Mouse (Mus musculus): ENCODE measurements around the gene Lpin1. TPM values are rescaled to one million over a fixed set of nuclear protein-coding genes. Genes with fewer than 3 reads are reported as not detected.

Gene Lpin1
- polyA plus RNA-seq, 1 experiment from 2014 or later, result 8.0 TPM

- H3K27ac ChIP-seq, result 0 out of 2 replicates have a peak overlapping the region, but pooled peaks have one; percentile 20
- H3K4me1 ChIP-seq, result peaks cover 6% of the 10 kb centered on the region; the same call in 1 of the 2 replicates
- 36% methylated on average over 5 of the region's 5 CpGs for WGBS
- H3K9ac ChIP-seq, result no peak overlapping the region
- H3K4me3 ChIP-seq, result no peak overlapping the region
- ATAC-seq (ENCODE audit: insufficient number of reproducible peaks, insufficient read depth, low FRiP score, low TSS enrichment), result no peak
- no peak overlapping the region for H3K4me2 ChIP-seq (replicated peaks)
- H3K9me3 ChIP-seq, result no peaks in the 10 kb centered on the region
- no peaks in the 10 kb centered on the region for H3K27me3 ChIP-seq
- H3K36me3 ChIP-seq, result peaks cover 23% of the 10 kb centered on the region
These were observed 70.7 kb downstream of the Lpin1 start for GRCm38 (mm10) chr12:16539965-16540661.

GRCm38 (mm10) chr12:16533331-16533828 lies 77.4 kb downstream of the Lpin1 start:
- H3K4me3 ChIP-seq, result no peak overlapping the region
- WGBS, result 20% methylated on average over 4 of the region's 4 CpGs
- H3K36me3 ChIP-seq, result peaks cover 10% of the 10 kb centered on the region; the same call in 1 of the 2 replicates
- H3K27me3 ChIP-seq, result no peaks in the 10 kb centered on the region
- peak; percentile 42; the same call in 1 of the 2 replicates for ATAC-seq (ENCODE audit: insufficient number of reproducible peaks, insufficient read depth, low FRiP score, low TSS enrichment)
- H3K9me3 ChIP-seq, result no peaks in the 10 kb centered on the region
- no peak overlapping the region for H3K9ac ChIP-seq
- peaks cover 7% of the 10 kb centered on the region for H3K4me1 ChIP-seq
- H3K4me2 ChIP-seq (replicated peaks), result no peak overlapping the region
- no peak overlapping the region for H3K27ac ChIP-seq

- Histone ChIP-seq H3K27me3 (no peaks in the 10 kb centered on the region), H3K9me3 (no peaks in the 10 kb centered on the region), H3K4me2 (replicated peaks) (no peak overlapping the region), H3K4me3 (no peak overlapping the region), H3K9ac (no peak overlapping the region), H3K4me1 (peaks cover 7% of the 10 kb centered on the region), H3K36me3 (peaks cover 4% of the 10 kb centered on the region; the same call in 1 of the 2 replicates), H3K27ac (no peak overlapping the region; the same call in 1 of the 2 replicates)
- 42% methylated on average over 7 of the region's 7 CpGs for WGBS
- peak; percentile 68; the same call in 1 of the 2 replicates for ATAC-seq (ENCODE audit: insufficient number of reproducible peaks, insufficient read depth, low FRiP score, low TSS enrichment)
These were observed 77.9 kb downstream of the Lpin1 start for GRCm38 (mm10) chr12:16532860-16533230.

- no peak overlapping the region for H3K4me2 ChIP-seq (replicated peaks)
- no peak overlapping the region for H3K9ac ChIP-seq
- no peak overlapping the region; the same call in 1 of the 2 replicates for H3K27ac ChIP-seq
- no peaks in the 10 kb centered on the region for H3K36me3 ChIP-seq
- 68% methylated on average over 15 of the region's 15 CpGs for WGBS
- no peaks in the 10 kb centered on the region for H3K9me3 ChIP-seq
- 0 out of 2 replicates have a peak, but pooled peaks have one; percentile 3 for ATAC-seq (ENCODE audit: insufficient number of reproducible peaks, insufficient read depth, low FRiP score, low TSS enrichment)
- H3K4me1 ChIP-seq, result peaks cover 7% of the 10 kb centered on the region
- H3K4me3 ChIP-seq, result no peak overlapping the region
- no peaks in the 10 kb centered on the region for H3K27me3 ChIP-seq
These were observed 78.6 kb downstream of the Lpin1 start for GRCm38 (mm10) chr12:16531956-16532859.

GRCm38 (mm10) chr12:16528650-16529049 lies 82.1 kb downstream of the Lpin1 start:
- ATAC-seq (ENCODE audit: insufficient number of reproducible peaks, insufficient read depth, low FRiP score, low TSS enrichment), result no peak
- H3K4me3 ChIP-seq, result no peak overlapping the region
- 79% methylated on average over 7 of the region's 7 CpGs for WGBS
- no peak overlapping the region for H3K27ac ChIP-seq
- no peaks in the 10 kb centered on the region for H3K36me3 ChIP-seq
- peaks cover 7% of the 10 kb centered on the region for H3K4me1 ChIP-seq
- no peak overlapping the region for H3K9ac ChIP-seq
- peaks cover 7% of the 10 kb centered on the region; the same call in 1 of the 2 replicates for H3K9me3 ChIP-seq
- H3K27me3 ChIP-seq, result no peaks in the 10 kb centered on the region
- no peak overlapping the region for H3K4me2 ChIP-seq (replicated peaks)

- Histone ChIP-seq H3K4me3 (no peak overlapping the region), H3K9me3 (peaks cover 7% of the 10 kb centered on the region; the same call in 1 of the 2 replicates), H3K4me2 (replicated peaks) (no peak overlapping the region), H3K27ac (no peak overlapping the region), H3K4me1 (peaks cover 4% of the 10 kb centered on the region), H3K27me3 (no peaks in the 10 kb centered on the region), H3K36me3 (no peaks in the 10 kb centered on the region), H3K9ac (no peak overlapping the region)
- WGBS, result 80% methylated on average over 3 of the region's 3 CpGs
- ATAC-seq (ENCODE audit: insufficient number of reproducible peaks, insufficient read depth, low FRiP score, low TSS enrichment), result no peak
These were observed 82.8 kb downstream of the Lpin1 start for GRCm38 (mm10) chr12:16527941-16528340.

- WGBS, result 74% methylated on average over 5 of the region's 5 CpGs
- no peaks in the 10 kb centered on the region for H3K4me1 ChIP-seq
- H3K9me3 ChIP-seq, result peaks cover 7% of the 10 kb centered on the region; the same call in 1 of the 2 replicates
- ATAC-seq (ENCODE audit: insufficient number of reproducible peaks, insufficient read depth, low FRiP score, low TSS enrichment), result no peak
- no peak overlapping the region for H3K9ac ChIP-seq
- H3K27me3 ChIP-seq, result no peaks in the 10 kb centered on the region
- no peak overlapping the region for H3K27ac ChIP-seq
- H3K36me3 ChIP-seq, result no peaks in the 10 kb centered on the region
- H3K4me2 ChIP-seq (replicated peaks), result no peak overlapping the region
- H3K4me3 ChIP-seq, result no peak overlapping the region
These were observed 83.9 kb downstream of the Lpin1 start for GRCm38 (mm10) chr12:16526862-16527261.

- ATAC-seq (ENCODE audit: insufficient number of reproducible peaks, insufficient read depth, low FRiP score, low TSS enrichment), result no peak
- WGBS, result 84% methylated on average over 2 of the region's 2 CpGs
- Histone ChIP-seq H3K4me3 (no peak overlapping the region), H3K4me2 (replicated peaks) (no peak overlapping the region), H3K36me3 (no peaks in the 10 kb centered on the region), H3K9ac (no peak overlapping the region), H3K4me1 (no peaks in the 10 kb centered on the region), H3K27ac (no peak overlapping the region), H3K9me3 (peaks cover 7% of the 10 kb centered on the region; the same call in 1 of the 2 replicates), H3K27me3 (no peaks in the 10 kb centered on the region)
These were observed 84.6 kb downstream of the Lpin1 start for GRCm38 (mm10) chr12:16526134-16526533.

GRCm38 (mm10) chr12:16515183-16515582 lies 95.6 kb downstream of the Lpin1 start:
- no peak for ATAC-seq (ENCODE audit: insufficient number of reproducible peaks, insufficient read depth, low FRiP score, low TSS enrichment)
- H3K27ac ChIP-seq, result no peak overlapping the region
- H3K9ac ChIP-seq, result no peak overlapping the region
- H3K4me2 ChIP-seq (replicated peaks), result no peak overlapping the region
- no peaks in the 10 kb centered on the region for H3K27me3 ChIP-seq
- H3K4me1 ChIP-seq, result no peaks in the 10 kb centered on the region
- WGBS, result 81% methylated on average over 9 of the region's 9 CpGs
- H3K36me3 ChIP-seq, result no peaks in the 10 kb centered on the region
- no peaks in the 10 kb centered on the region for H3K9me3 ChIP-seq
- H3K4me3 ChIP-seq, result no peak overlapping the region

GRCm38 (mm10) chr12:16512991-16513390 lies 97.8 kb downstream of the Lpin1 start:
- H3K27ac ChIP-seq, result no peak overlapping the region
- 0 out of 2 replicates have a peak, but pooled peaks cover 5% of the 10 kb centered on the region for H3K4me1 ChIP-seq
- H3K4me2 ChIP-seq (replicated peaks), result no peak overlapping the region
- 81% methylated on average over 1 of the region's 1 CpGs for WGBS
- no peaks in the 10 kb centered on the region for H3K9me3 ChIP-seq
- no peaks in the 10 kb centered on the region for H3K27me3 ChIP-seq
- no peak overlapping the region for H3K9ac ChIP-seq
- ATAC-seq (ENCODE audit: insufficient number of reproducible peaks, insufficient read depth, low FRiP score, low TSS enrichment), result no peak
- H3K36me3 ChIP-seq, result no peaks in the 10 kb centered on the region
- no peak overlapping the region for H3K4me3 ChIP-seq

- Histone ChIP-seq H3K27ac (no peak overlapping the region), H3K4me3 (no peak overlapping the region), H3K4me1 (0 out of 2 replicates have a peak, but pooled peaks cover 5% of the 10 kb centered on the region), H3K9me3 (no peaks in the 10 kb centered on the region), H3K9ac (no peak overlapping the region), H3K4me2 (replicated peaks) (peak overlapping the region; percentile 16; the same call in 1 of the 2 replicates), H3K27me3 (no peaks in the 10 kb centered on the region), H3K36me3 (no peaks in the 10 kb centered on the region)
- no peak for ATAC-seq (ENCODE audit: insufficient number of reproducible peaks, insufficient read depth, low FRiP score, low TSS enrichment)
- WGBS, result 17% methylated on average over 13 of the region's 13 CpGs
These were observed 101.5 kb downstream of the Lpin1 start for GRCm38 (mm10) chr12:16509122-16509752.

Measured in embryonic facial prominence, embryonic 12.5 days (tissue).